8 mouse cellular contexts compared by ENCODE assay signal in the genomic region with DNA sequence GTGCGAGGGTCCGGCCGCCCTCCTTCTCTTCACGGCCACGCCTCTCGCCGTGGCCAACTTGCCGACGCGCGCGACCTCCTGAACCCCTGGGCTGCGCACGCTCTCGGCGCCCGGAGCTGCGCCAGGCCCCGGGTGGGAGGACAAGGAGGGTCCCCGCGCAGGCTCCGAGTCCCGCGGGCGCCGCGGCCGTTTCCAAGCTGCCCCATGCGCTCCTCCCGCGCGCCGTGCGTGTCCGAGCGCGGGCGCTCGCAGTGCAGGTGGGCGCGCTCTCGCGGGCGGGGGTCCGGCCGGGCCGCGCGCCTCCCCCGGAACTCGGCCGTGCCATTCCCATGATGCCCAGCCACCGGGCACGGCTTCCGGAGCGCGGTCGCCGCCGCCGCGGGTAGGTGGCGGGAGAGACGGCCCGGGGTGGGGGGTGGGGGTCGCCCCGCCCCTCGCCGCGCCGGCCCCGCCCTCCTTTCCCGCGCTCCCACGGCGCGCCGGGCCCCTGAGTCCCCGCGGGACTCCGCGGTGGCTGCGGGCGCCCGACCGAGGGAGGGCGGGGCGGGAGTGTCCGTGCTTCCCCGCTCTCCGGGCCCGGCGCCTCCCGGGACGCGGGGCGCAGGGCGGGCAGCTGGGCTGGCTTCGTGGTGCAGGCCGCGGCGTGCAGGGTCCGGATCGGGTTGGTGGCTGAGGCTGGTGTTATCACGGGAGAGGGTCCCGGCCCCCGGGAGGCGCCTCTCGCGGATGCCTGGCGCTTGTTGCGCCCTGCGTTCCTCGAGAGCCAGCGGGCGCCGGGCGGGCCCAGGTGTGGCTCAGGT. TPM values are rescaled to one million over a fixed set of nuclear protein-coding genes. Genes with fewer than 3 reads are reported as not detected.
DNase-seq lines count a peak whose midpoint lies in the region; ATAC-seq and TF ChIP-seq lines count a peak whose summit lies in the region.

A gene (plus strand): TSS at position 286 of the 800 bp plus-strand sequence.

- H3K79me2 ChIP-seq in liver, adult 2 months (ENCODE audit: control insufficient read depth, insufficient read depth, low read length): no peaks in the 10 kb centered on the region

- H3K36me3 ChIP-seq in liver, adult 2 months (ENCODE audit: control insufficient read depth, insufficient read depth, low read length): no peaks in the 10 kb centered on the region
- H3K36me3 ChIP-seq in liver, embryonic 11.5 days (ENCODE audit: control insufficient read depth, insufficient read depth, low read length): no peaks in the 10 kb centered on the region
- H3K36me3 ChIP-seq in neural tube, embryonic 14.5 days (ENCODE audit: control insufficient read depth, insufficient read depth, low read length): no peaks in the 10 kb centered on the region; the same call in none of the 2 replicates

- no peak for TF ChIP-seq CTCF in liver, adult 2 months (IDR thresholded peaks at IDR 0.05; ENCODE audit: low read depth, low read length)

- 2% methylated on average over 91 of the region's 118 CpGs for WGBS in liver, adult 2 months
- WGBS in liver, embryonic 11.5 days: 1% methylated on average over 98 of the region's 118 CpGs
- WGBS in neural tube, embryonic 14.5 days: under 1% methylated on average over 75 of the region's 118 CpGs

- H3K27me3 ChIP-seq in liver, adult 2 months (ENCODE audit: control insufficient read depth, insufficient read depth, low read length): peaks cover 16% of the 10 kb centered on the region
- peaks cover 42% of the 10 kb centered on the region for H3K27me3 ChIP-seq in liver, embryonic 11.5 days (replicated peaks; ENCODE audit: control insufficient read depth, insufficient read depth, low read length)
- H3K27me3 ChIP-seq in neural tube, embryonic 14.5 days (ENCODE audit: control insufficient read depth, insufficient read depth, low read length): no peaks in the 10 kb centered on the region

- no peaks in the 10 kb centered on the region for H3K9me3 ChIP-seq in liver, embryonic 11.5 days (ENCODE audit: control insufficient read depth, low read length)
- no peaks in the 10 kb centered on the region for H3K9me3 ChIP-seq in neural tube, embryonic 14.5 days (ENCODE audit: control insufficient read depth, low read length)

- H3K4me2 ChIP-seq in liver, embryonic 11.5 days: peak within 1 kb of the TSS; percentile 75
- H3K4me2 ChIP-seq in neural tube, embryonic 14.5 days (ENCODE audit: low read depth, low read length): peak within 1 kb of the TSS; percentile 66

- peak within 1 kb of the TSS; percentile 59; the same call in 1 of the 2 replicates for H3K4me3 ChIP-seq in liver, adult 2 months (ENCODE audit: insufficient read depth, low read depth, low read length)
- peak within 1 kb of the TSS; percentile 56 for H3K4me3 ChIP-seq in liver, embryonic 11.5 days (ENCODE audit: low read depth, low read length)
- H3K4me3 ChIP-seq in neural tube, embryonic 14.5 days (ENCODE audit: low read depth, low read length): peak within 1 kb of the TSS; percentile 77

- H3K27ac ChIP-seq in liver, adult 2 months (replicated peaks; ENCODE audit: insufficient read depth, low read depth, low read length): no peak within 1 kb of the TSS
- no peak within 1 kb of the TSS for H3K27ac ChIP-seq in liver, embryonic 11.5 days (ENCODE audit: low read depth, low read length)
- peak within 1 kb of the TSS; percentile 76 for H3K27ac ChIP-seq in neural tube, embryonic 14.5 days (ENCODE audit: low read depth, low read length)

- no peak for TF ChIP-seq POLR2A in liver, adult 2 months (IDR thresholded peaks at IDR 0.05; ENCODE audit: extremely low read depth, insufficient read depth, low read length)

- peak; percentile 51 for ATAC-seq in granulocyte monocyte progenitor cell, adult 5-6 weeks (replicated peaks; ENCODE audit: poor library complexity, severe bottlenecking)
- ATAC-seq in liver, embryonic 11.5 days (replicated peaks; ENCODE audit: low FRiP score): no peak
- peak; percentile 76 for ATAC-seq in neural tube, embryonic 14.5 days (ENCODE audit: low read depth)

- DNase-seq in liver, adult 2 months (ENCODE audit: extremely low read depth, low read depth, low spot score): no peak
- DNase-seq in liver: no peak
- DNase-seq in cerebellum, postnatal 14 days: peak; percentile 58 to 69
- peak; percentile 34 for DNase-seq in kidney, adult 9 months
- DNase-seq in liver, embryonic 11.5 days (ENCODE audit: low spot score): no peak
- no peak for DNase-seq in spleen, adult 12 weeks (ENCODE audit: low spot score)

- peak within 1 kb of the TSS; percentile 62 for H3K9ac ChIP-seq in liver, adult 2 months (ENCODE audit: low read depth, low read length)
- peak within 1 kb of the TSS; percentile 51 for H3K9ac ChIP-seq in liver, embryonic 11.5 days (ENCODE audit: low read depth, low read length)
- H3K9ac ChIP-seq in neural tube, embryonic 14.5 days (replicated peaks; ENCODE audit: low read depth, low read length): peak within 1 kb of the TSS; percentile 90

- H3K4me1 ChIP-seq in liver, adult 2 months (ENCODE audit: control insufficient read depth, insufficient read depth, low read length): no peaks in the 10 kb centered on the region
- H3K4me1 ChIP-seq in liver, embryonic 11.5 days (replicated peaks; ENCODE audit: control insufficient read depth, insufficient read depth, low read length): no peaks in the 10 kb centered on the region; the same call in 1 of the 2 replicates
- peaks cover 10% of the 10 kb centered on the region for H3K4me1 ChIP-seq in neural tube, embryonic 14.5 days (ENCODE audit: control insufficient read depth, insufficient read depth, low read length)

RNA-seq across cellular contexts. Expression of the gene that starts here (rescaled TPM):
- total RNA-seq in liver, adult 2 months (2014; rRNA removed): 0.07 and 0.09 TPM in 2 replicates
- polyA plus RNA-seq in liver, adult 2 months (2012; rRNA removed): 0.07 and 0.10 TPM in 2 replicates
- 0.80 and 2.1 TPM in 2 replicates for total RNA-seq in granulocyte monocyte progenitor cell, adult 5-6 weeks (2014; fragmentation: Nextera tagmentation)
- 1.2 and 1.9 TPM in 2 replicates for total RNA-seq in granulocyte monocyte progenitor cell, adult 5-6 weeks (2017)
- 1.3 and 1.5 TPM in 2 replicates for polyA plus RNA-seq in liver, embryonic 11.5 days (2014; fragmentation: Nextera tagmentation; extraction: Ambion mirVana)
- polyA plus RNA-seq in neural tube, embryonic 14.5 days (2014; fragmentation: Nextera tagmentation; extraction: Ambion mirVana): 14.1 and 15.9 TPM in 2 replicates

Comparison
In these comparisons a context has a peak if more than half of its experiments do, and no peak if none do; other contexts are left out.
1. DNase-seq: peak in cerebellum, postnatal 14 days (2 of 2) and kidney, adult 9 months (single experiment); none in liver, adult 2 months (single experiment), liver (single experiment), liver, embryonic 11.5 days (single experiment) and spleen, adult 12 weeks (single experiment).
2. Peak in every context shown above with its lines, with median percentiles within 50 percentile points of each other: H3K4me3 ChIP-seq and H3K9ac ChIP-seq.